Mouse (Mus musculus) liver, postnatal 0 days (tissue): Measurements from ENCODE around the gene Hoxd4.

Experiments used
- CTCF ChIP-seq: sonication (generic); IDR thresholded peaks from 2 replicates; pipeline ENCODE4 v1.5.1; 2016; ENCODE audit warnings: antibody characterized with exemption, low read depth
- EP300 ChIP-seq: IDR thresholded peaks from 2 replicates; pipeline ENCODE4 v1.6.1; 2016; ENCODE audit warnings: antibody characterized with exemption, low read depth, mild to moderate bottlenecking

GRCm38 (mm10) chr2:74722949-74723348 is 11.2 kb downstream of the Hoxd4 start:
- no peak for TF ChIP-seq CTCF
- TF ChIP-seq EP300: no peak
